Mouse (Mus musculus) neural tube, embryonic 11.5 days (tissue): ENCODE data around the gene Trhde. TPM values are rescaled to one million over a fixed set of nuclear protein-coding genes. Genes with fewer than 3 reads are reported as not detected.
A peak's percentile ranks its signal among the peaks of the same experiment; 100 is the strongest.

Experiments
- ATAC-seq: fragments of 200-750 bp; cut with Nextera tagmentation; 2 replicates; pipeline ENCODE4 v1.8.0; 2017; ENCODE audit warnings: moderate number of reproducible peaks, mild to moderate bottlenecking, moderate TSS enrichment, moderate library complexity; ENCODE audit not compliant: insufficient read depth, low FRiP score, low TSS enrichment
- DNase-seq: peaks from one replicate; pipeline ENCODE4 v3.0.0-alpha.2; 2015; ENCODE audit warnings: low spot score
- H3K27ac ChIP-seq: fragments of 300-500 bp; sonication (generic); 2 replicates; pipeline ENCODE4 v1.5.1; 2014; ENCODE audit warnings: low read depth, mild to moderate bottlenecking, low read length
- H3K27me3 ChIP-seq: fragments of 300-500 bp; sonication (generic); 2 replicates; pipeline ENCODE4 v1.6.1; 2014; ENCODE audit warnings: mild to moderate bottlenecking, low read length, mixed read lengths; ENCODE audit not compliant: control insufficient read depth, insufficient read depth
- H3K36me3 ChIP-seq: fragments of 300-500 bp; sonication (generic); 2 replicates; pipeline ENCODE4 v1.6.1; 2014; ENCODE audit warnings: mild to moderate bottlenecking, low read length, moderate library complexity, mixed read lengths; ENCODE audit not compliant: control insufficient read depth, insufficient read depth
- H3K4me1 ChIP-seq: fragments of 300-500 bp; sonication (generic); 2 replicates; pipeline ENCODE4 v1.6.1; 2014; ENCODE audit warnings: low read length, mixed read lengths; ENCODE audit not compliant: control insufficient read depth, insufficient read depth
- H3K4me2 ChIP-seq: fragments of 300-500 bp; sonication (generic); 2 replicates; pipeline ENCODE4 v1.6.1; 2014; ENCODE audit warnings: low read depth, mild to moderate bottlenecking, moderate library complexity
- H3K4me3 ChIP-seq: fragments of 300-500 bp; sonication (generic); 2 replicates; pipeline ENCODE4 v1.5.1; 2014; ENCODE audit warnings: low read depth, low read length
- H3K9ac ChIP-seq: fragments of 300-500 bp; sonication (generic); 2 replicates; pipeline ENCODE4 v1.6.1; 2014; ENCODE audit warnings: mild to moderate bottlenecking, low read length
- H3K9me3 ChIP-seq: fragments of 300-500 bp; sonication (generic); 2 replicates; pipeline ENCODE4 v1.6.1; 2016; ENCODE audit warnings: low read length; ENCODE audit not compliant: control insufficient read depth
- WGBS: fragments of 180-500 bp; shearing (Covaris S2); extraction: QIAGEN DNeasy Blood & Tissue Kit; methylation state at CpG from one replicate; pipeline ENCODE4 v1.1.7; 2014; 5-methylcytosine and 5-hydroxymethylcytosine counted together
- polyA plus RNA-seq: library from polyadenylated mRNA; unstranded; fragments of >200 nt; fragmentation: Nextera tagmentation; extraction: Ambion mirVana; gene quantifications from 2 replicates; pipeline ENCODE4 v1.2.1, GENCODE M21; 2014

Trhde gene
- polyA plus RNA-seq, result 2.2 and 3.1 TPM in 2 replicates

DNA sequence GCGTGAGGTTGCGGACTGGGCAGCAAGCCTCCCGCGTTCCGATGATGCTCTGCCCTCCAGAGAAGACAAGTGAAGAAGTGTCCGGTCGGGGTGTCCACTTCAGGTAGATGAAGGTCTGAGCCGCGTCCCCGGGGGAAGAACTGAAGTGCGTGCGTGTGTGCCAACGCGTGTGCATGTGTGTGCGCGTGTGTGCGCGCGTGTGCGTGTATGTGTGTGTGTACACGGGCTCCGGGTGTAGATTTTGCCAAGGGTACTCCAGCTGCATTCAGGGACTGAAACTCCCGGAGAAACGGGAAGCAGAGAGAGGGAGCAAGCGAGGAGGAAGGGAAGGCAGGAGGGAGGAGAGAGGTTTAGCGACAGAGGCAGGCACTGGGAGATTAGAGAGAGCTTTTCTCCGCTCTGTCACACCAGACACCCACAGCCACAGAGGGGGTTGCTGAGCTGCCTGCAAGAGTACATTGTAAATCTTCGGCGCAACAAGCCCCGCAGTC lies at the start of gene Trhde:
TSS of gene Trhde (minus strand) at position 147 of the 491 bp plus-strand sequence.
- Histone ChIP-seq H3K4me1 (0 out of 2 replicates have a peak, but pooled peaks cover 8% of the 10 kb centered on the region), H3K9ac (peak within 1 kb of the TSS; percentile 48), H3K4me3 (peak within 1 kb of the TSS; percentile 62), H3K27me3 (peaks cover 29% of the 10 kb centered on the region), H3K9me3 (no peaks in the 10 kb centered on the region), H3K36me3 (no peaks in the 10 kb centered on the region), H3K4me2 (peak within 1 kb of the TSS; percentile 95), H3K27ac (no peak within 1 kb of the TSS)
- WGBS, result 1% methylated on average over 30 of the region's 30 CpGs
- ATAC-seq (peak; percentile 20; the same call in 1 of the 2 replicates), DNase-seq (peak; percentile 60)

DNA sequence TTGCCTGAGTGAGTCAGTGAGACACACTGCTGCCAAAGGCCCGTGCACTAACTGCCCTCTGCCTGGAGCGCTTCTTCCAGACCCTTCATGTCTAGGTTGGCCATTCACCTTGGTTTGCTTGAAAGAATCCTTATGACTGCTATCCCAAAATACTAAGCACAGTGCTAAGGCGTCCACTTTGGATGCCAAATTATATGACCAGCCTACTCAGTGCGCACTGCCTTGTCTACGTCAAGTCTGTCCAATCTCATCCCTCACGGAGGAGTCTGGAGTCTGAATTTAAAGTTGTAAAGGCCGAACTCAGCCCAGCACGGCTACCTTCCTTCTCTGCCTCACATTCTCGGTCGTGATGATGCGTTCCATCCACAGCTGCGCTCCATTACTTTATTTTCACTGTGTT lies 39.9 kb upstream of the Trhde start:
- no peak for ATAC-seq

DNA sequence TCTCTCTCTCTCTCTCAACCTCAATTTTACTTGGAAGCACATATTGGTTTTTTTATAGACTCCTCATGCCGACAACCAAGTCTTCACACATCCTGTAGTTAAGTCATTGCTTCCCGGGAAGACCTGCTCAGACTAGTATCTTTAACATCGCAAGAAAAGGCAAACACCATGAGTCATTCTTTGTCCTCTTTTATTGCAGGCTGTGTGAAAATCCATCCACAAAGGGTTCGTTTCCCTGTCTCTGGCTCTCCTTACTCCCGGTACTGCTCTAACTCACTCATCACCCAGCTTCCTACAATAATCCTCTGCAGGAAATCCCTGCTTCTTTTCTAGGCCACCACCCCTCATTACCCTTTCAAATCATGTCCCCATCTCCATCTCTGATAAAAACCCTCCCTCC lies 39.3 kb upstream of the Trhde start:
- Histone ChIP-seq H3K27ac (no peak overlapping the region), H3K27me3 (no peaks in the 10 kb centered on the region), H3K4me2 (no peak overlapping the region), H3K9ac (no peak overlapping the region), H3K4me3 (no peak overlapping the region), H3K36me3 (no peaks in the 10 kb centered on the region), H3K4me1 (no peaks in the 10 kb centered on the region), H3K9me3 (no peaks in the 10 kb centered on the region)
- no peak for ATAC-seq
- DNase-seq, result no peak
- WGBS, result 56% methylated on average over 5 of the region's 5 CpGs

More for the DNA sequence above, 39.9 kb upstream of the Trhde start:
- no peaks in the 10 kb centered on the region for H3K9me3 ChIP-seq
- no peak overlapping the region for H3K9ac ChIP-seq
- H3K27me3 ChIP-seq, result no peaks in the 10 kb centered on the region
- H3K4me3 ChIP-seq, result no peak overlapping the region
- H3K36me3 ChIP-seq, result no peaks in the 10 kb centered on the region
- H3K4me2 ChIP-seq, result no peak overlapping the region
- H3K27ac ChIP-seq, result no peak overlapping the region
- no peaks in the 10 kb centered on the region for H3K4me1 ChIP-seq
- no peak for DNase-seq
- 91% methylated on average over 12 of the region's 12 CpGs for WGBS

DNA sequence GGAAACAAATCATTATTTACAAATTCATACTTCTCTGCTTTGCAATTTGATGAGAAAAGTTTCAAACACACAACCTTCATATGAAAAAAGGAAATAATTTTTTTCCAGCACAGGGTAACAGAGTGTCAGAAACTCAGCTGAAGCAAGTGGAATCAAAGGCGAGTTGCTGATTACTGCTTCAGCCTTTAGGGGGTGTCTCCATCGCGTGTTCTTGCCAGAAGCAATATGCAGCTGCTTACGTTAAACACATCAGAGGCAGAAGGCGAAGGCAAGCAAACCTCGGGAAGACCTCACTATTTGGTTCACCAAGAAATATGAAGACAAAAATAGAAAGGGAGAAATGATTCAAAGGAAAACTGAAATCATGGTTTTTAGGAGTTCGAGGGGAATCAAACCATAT lies 29.2 kb upstream of the Trhde start:
- H3K4me3 ChIP-seq, result no peak overlapping the region
- no peaks in the 10 kb centered on the region for H3K9me3 ChIP-seq
- 55% methylated on average over 7 of the region's 7 CpGs for WGBS
- no peaks in the 10 kb centered on the region for H3K36me3 ChIP-seq
- H3K4me2 ChIP-seq, result no peak overlapping the region
- ATAC-seq (no peak), DNase-seq (no peak)
- H3K27ac ChIP-seq, result no peak overlapping the region
- no peak overlapping the region for H3K9ac ChIP-seq
- no peaks in the 10 kb centered on the region for H3K4me1 ChIP-seq
- H3K27me3 ChIP-seq, result no peaks in the 10 kb centered on the region

DNA sequence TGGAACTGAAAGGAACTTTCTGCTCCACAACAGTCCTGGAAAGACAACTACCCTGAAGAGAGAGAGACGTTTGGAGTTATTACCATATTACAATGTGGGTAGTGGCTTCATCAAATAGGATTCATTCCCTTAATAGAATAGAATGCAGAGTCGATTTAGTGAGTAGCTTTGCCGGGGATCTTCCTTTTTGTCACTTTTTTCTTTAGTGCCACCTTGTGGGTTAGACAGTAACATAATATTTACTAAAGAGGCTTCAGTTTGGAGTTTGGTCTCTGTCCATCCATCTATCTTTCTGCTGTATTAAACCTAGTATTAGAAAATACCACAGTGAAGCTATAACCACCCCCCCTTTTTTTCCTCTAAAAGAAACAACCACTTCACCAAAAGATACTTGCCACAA lies 6.7 kb upstream of the Trhde start:
- 55% methylated on average over 3 of the region's 3 CpGs for WGBS
- ATAC-seq, result no peak
- Histone ChIP-seq H3K9me3 (no peaks in the 10 kb centered on the region), H3K4me2 (no peak overlapping the region), H3K27me3 (no peaks in the 10 kb centered on the region), H3K4me1 (no peaks in the 10 kb centered on the region), H3K36me3 (no peaks in the 10 kb centered on the region), H3K9ac (no peak overlapping the region), H3K4me3 (no peak overlapping the region), H3K27ac (no peak overlapping the region)
- no peak for DNase-seq

DNA sequence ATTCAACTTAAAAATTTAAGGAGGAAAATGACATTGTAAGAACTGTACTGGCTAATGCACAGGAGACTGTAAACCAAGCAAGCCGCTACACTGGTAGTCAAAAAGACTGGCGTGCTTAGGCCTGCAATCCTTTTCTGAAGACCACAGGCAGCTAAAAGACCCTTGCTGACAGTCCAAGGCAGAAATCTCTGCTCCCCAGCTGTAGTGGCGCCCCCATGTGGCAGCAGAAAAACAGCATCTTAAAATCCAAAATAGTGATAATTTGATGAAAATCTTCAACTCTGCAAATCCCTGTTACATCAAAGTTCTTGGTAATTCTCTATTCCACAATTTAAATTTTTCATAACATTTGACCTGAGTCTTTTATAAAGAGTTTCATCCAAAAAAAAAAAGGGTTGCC lies 3.8 kb upstream of the Trhde start:
- ATAC-seq, result no peak

DNA sequence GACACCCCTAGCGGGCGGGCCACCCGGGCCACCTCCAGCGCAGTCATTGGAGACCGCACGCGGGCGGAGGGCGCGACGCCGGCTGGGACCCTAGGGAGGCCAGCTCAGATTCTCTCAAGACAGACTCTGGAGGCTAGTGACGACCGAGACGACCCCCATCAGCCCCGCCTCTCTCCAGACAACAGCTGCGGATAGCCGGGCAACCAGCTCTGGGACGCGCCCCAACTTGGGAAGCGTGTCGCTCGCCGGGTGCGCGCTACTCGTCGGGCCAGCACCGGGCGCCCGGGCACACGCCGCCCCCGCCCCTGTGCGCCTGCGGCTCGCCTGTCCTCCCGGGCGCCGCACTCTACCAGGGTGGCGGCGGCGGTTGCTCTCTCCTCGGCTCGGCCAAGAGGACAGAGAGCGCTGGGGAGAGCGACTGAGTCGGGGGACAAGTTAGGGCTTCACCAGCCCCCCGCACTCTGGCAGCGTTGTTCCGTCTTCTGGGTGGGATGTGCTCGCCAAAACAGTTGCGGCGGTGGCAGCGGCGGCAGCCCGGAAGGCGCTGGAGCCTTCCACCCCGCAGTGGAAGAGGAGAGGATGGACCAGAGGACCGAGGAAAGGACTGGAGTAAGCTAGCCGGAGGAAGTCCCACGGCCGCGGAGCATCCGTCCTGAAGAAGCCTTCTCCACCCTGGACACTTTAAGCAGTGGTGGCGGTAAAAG lies 498 bp downstream of the Trhde start:
- Histone ChIP-seq H3K9ac (peak overlapping the region; percentile 48), H3K27ac (no peak overlapping the region), H3K27me3 (peaks cover 29% of the 10 kb centered on the region), H3K36me3 (no peaks in the 10 kb centered on the region), H3K9me3 (no peaks in the 10 kb centered on the region), H3K4me3 (peak overlapping the region; percentile 62), H3K4me1 (0 out of 2 replicates have a peak, but pooled peaks cover 8% of the 10 kb centered on the region), H3K4me2 (peak overlapping the region; percentile 95)
- DNase-seq (peak; percentile 74), ATAC-seq (peak; percentile 87)
- WGBS, result under 1% methylated on average over 62 of the region's 66 CpGs

More for the DNA sequence above, 3.8 kb upstream of the Trhde start:
- Histone ChIP-seq H3K4me2 (no peak overlapping the region), H3K9ac (no peak overlapping the region), H3K4me3 (no peak overlapping the region), H3K4me1 (0 out of 2 replicates have a peak, but pooled peaks cover 8% of the 10 kb centered on the region), H3K27ac (no peak overlapping the region), H3K36me3 (no peaks in the 10 kb centered on the region), H3K9me3 (no peaks in the 10 kb centered on the region), H3K27me3 (peaks cover 13% of the 10 kb centered on the region)
- DNase-seq, result peak; percentile 21
- 39% methylated on average over 3 of the region's 3 CpGs for WGBS

DNA sequence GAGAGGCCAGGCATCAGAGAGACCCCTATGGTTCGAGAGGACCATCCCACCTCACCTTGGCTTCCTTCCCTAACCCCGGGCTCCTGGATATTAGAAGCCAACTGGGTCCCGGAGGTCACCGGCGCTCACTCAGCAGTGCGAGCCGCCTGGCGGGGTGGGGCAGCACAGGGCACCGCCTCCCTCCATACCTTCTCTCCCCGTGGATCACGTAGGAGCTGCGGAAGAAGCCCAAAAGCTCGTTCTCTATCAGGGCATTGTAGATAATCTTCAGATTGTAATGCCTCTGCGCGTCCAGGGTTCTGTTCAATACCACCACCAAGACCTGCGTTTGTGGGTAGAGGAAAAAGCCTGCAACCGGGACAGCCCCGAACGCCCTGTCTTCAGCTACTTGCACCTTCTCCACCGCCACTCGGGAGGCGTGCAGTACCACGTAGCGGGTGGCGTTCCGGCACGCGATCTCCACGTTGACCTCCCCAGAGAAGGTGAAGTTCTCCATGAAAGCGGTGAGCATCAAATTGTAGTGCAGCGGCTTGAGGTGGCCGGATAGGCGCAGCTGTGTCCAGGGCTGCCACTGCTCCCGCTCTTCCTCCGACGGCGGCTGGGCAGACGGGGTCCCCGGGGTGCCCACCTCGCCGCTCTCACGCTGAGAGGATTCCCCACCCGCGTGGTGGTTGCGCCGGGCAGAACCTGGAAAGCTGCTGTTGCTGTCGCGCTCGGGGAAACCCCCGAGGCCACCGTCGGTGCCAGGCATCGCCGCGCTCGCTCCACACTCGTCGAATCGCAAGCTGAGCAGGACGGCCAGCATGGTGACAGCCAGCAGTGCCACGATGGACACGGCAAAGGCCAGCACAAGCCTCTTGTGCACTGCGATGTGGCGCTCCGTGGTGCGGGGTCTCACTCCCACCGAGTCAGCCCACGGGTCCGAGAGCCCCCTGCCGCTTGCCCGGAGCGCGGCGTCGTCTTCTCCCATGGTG lies 1.5 kb downstream of the Trhde start:
- Histone ChIP-seq H3K27me3 (peaks cover 29% of the 10 kb centered on the region), H3K27ac (no peak overlapping the region), H3K4me2 (peak overlapping the region; percentile 95), H3K9ac (no peak overlapping the region), H3K36me3 (no peaks in the 10 kb centered on the region), H3K4me3 (peak overlapping the region; percentile 62), H3K9me3 (no peaks in the 10 kb centered on the region), H3K4me1 (0 out of 2 replicates have a peak, but pooled peaks cover 8% of the 10 kb centered on the region)
- 8% methylated on average over 70 of the region's 75 CpGs for WGBS
- DNase-seq (peak; percentile 37), ATAC-seq (peak; percentile 32)
